Mouse (Mus musculus) stomach, embryonic 15.5 days (tissue): ENCODE data around the gene Fgr. TPM values are rescaled to one million over a fixed set of nuclear protein-coding genes. Genes with fewer than 3 reads are reported as not detected.

ENCODE experiments used
- polyA plus RNA-seq: library from polyadenylated mRNA; unstranded; fragments of >200 nt; fragmentation: Nextera tagmentation; extraction: Ambion mirVana; gene quantifications from 2 replicates; pipeline ENCODE4 v1.2.1, GENCODE M21; 2015

The Fgr gene
- polyA plus RNA-seq, 1 experiment from 2014 or later: 1.6 TPM

Other genes with a start within 250 kb of the Fgr start
- 3.8 and 4.4 TPM in 2 replicates for gene Xkr8, start 241.5 kb upstream of the Fgr start, polyA plus RNA-seq
- gene Smpdl3b, start 216.8 kb upstream of the Fgr start, polyA plus RNA-seq: 6.7 and 6.9 TPM in 2 replicates
- 87.0 and 89.5 TPM in 2 replicates for gene Rpa2, start 205.8 kb upstream of the Fgr start, polyA plus RNA-seq
- gene Themis2, start 177.7 kb upstream of the Fgr start, polyA plus RNA-seq: 1.3 and 1.8 TPM in 2 replicates
- gene Ppp1r8, start 130.9 kb upstream of the Fgr start, polyA plus RNA-seq: 44.8 and 46.9 TPM in 2 replicates
- gene Stx12, start 89.6 kb upstream of the Fgr start, polyA plus RNA-seq: 54.8 and 58.3 TPM in 2 replicates
- gene Fam76a, start 51.5 kb upstream of the Fgr start, polyA plus RNA-seq: 39.3 and 45.5 TPM in 2 replicates
- gene Ahdc1, start 37.2 kb downstream of the Fgr start, polyA plus RNA-seq: 8.2 and 9.3 TPM in 2 replicates
- gene Wasf2, start 156.4 kb downstream of the Fgr start, polyA plus RNA-seq: 109 TPM in 2 replicates
- 6.8 and 7.8 TPM in 2 replicates for gene Cd164l2, start 238.0 kb downstream of the Fgr start, polyA plus RNA-seq
- gene Gpr3, start 238.4 kb downstream of the Fgr start, polyA plus RNA-seq: 0.13 and 0.23 TPM in 2 replicates